Mouse (Mus musculus) neural tube, embryonic 14.5 days (tissue): Measurements from ENCODE around the gene Cdc40. TPM values are rescaled to one million over a fixed set of nuclear protein-coding genes. Genes with fewer than 3 reads are reported as not detected.

Experiments used
- ATAC-seq: fragments of 200-750 bp; cut with Nextera tagmentation; 2 replicates; pipeline ENCODE4 v1.8.0; 2017; ENCODE audit warnings: low read depth, mild to moderate bottlenecking, moderate TSS enrichment, moderate library complexity
- H3K27ac ChIP-seq: fragments of 300-500 bp; sonication (generic); 2 replicates; pipeline ENCODE4 v1.5.1; 2014; ENCODE audit warnings: low read depth, mild to moderate bottlenecking, control low read depth, low read length, moderate library complexity, mixed read lengths
- H3K27me3 ChIP-seq: fragments of 300-500 bp; sonication (generic); 2 replicates; pipeline ENCODE4 v1.6.1; 2014; ENCODE audit warnings: low read length; ENCODE audit not compliant: control insufficient read depth, insufficient read depth
- H3K36me3 ChIP-seq: fragments of 300-500 bp; sonication (generic); 2 replicates; pipeline ENCODE4 v1.6.1; 2014; ENCODE audit warnings: low read length, mixed read lengths; ENCODE audit not compliant: control insufficient read depth, insufficient read depth
- H3K4me1 ChIP-seq: fragments of 300-500 bp; sonication (generic); 2 replicates; pipeline ENCODE4 v1.6.1; 2014; ENCODE audit warnings: low read length; ENCODE audit not compliant: control insufficient read depth, insufficient read depth
- H3K4me2 ChIP-seq: fragments of 300-500 bp; sonication (generic); 2 replicates; pipeline ENCODE4 v1.6.1; 2014; ENCODE audit warnings: mild to moderate bottlenecking, low read depth, low read length, control low read depth
- H3K4me3 ChIP-seq: fragments of 300-500 bp; sonication (generic); 2 replicates; pipeline ENCODE4 v1.5.1; 2014; ENCODE audit warnings: low read depth, low read length, control low read depth, mixed read lengths
- H3K9ac ChIP-seq: fragments of 300-500 bp; sonication (generic); replicated peaks from 2 replicates; pipeline ENCODE4 v1.6.1; 2014; ENCODE audit warnings: low read depth, mild to moderate bottlenecking, control low read depth, low read length, mixed read lengths
- H3K9me3 ChIP-seq: fragments of 300-500 bp; sonication (generic); 2 replicates; pipeline ENCODE4 v1.6.1; 2016; ENCODE audit warnings: low read length; ENCODE audit not compliant: control insufficient read depth
- WGBS: fragments of 180-500 bp; shearing (Covaris S2); extraction: QIAGEN DNeasy Blood & Tissue Kit; methylation state at CpG from one replicate; pipeline ENCODE4 v1.1.7; 2014; 5-methylcytosine and 5-hydroxymethylcytosine counted together
- polyA plus RNA-seq: library from polyadenylated mRNA; unstranded; fragments of >200 nt; fragmentation: Nextera tagmentation; extraction: Ambion mirVana; gene quantifications from 2 replicates; pipeline ENCODE4 v1.2.1, GENCODE M21; 2014

Gene Cdc40
- polyA plus RNA-seq, 1 experiment from 2014 or later, result 26.5 TPM

DNA sequence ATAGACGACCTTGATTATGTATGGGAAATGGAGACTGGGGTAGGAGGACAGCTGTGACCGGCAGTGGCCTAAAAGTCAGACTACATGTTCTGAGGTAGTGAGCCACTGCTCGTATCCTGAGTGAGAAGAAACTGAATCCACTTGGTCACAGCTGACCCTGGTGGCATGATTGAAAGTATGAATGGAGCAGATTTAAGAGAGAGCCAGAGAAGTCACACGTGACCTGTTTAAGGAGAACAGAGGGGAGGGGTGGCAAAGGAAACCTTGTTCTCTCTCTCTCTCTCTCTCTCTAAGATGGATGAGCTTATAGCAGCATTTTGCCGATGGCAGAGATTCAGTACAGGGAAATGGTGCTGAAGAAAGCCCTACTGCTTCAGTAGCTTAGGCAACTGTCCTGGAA, 13.5 kb upstream of the Cdc40 start:
- Histone ChIP-seq H3K4me1 (peaks cover 7% of the 10 kb centered on the region; the same call in 1 of the 2 replicates), H3K36me3 (no peaks in the 10 kb centered on the region), H3K9me3 (no peaks in the 10 kb centered on the region), H3K4me3 (no peak overlapping the region), H3K27ac (no peak overlapping the region), H3K4me2 (no peak overlapping the region), H3K9ac (no peak overlapping the region), H3K27me3 (no peaks in the 10 kb centered on the region)
- 49% methylated on average over 5 of the region's 5 CpGs for WGBS
- ATAC-seq, result peak; percentile 52; the same call in 1 of the 2 replicates

DNA sequence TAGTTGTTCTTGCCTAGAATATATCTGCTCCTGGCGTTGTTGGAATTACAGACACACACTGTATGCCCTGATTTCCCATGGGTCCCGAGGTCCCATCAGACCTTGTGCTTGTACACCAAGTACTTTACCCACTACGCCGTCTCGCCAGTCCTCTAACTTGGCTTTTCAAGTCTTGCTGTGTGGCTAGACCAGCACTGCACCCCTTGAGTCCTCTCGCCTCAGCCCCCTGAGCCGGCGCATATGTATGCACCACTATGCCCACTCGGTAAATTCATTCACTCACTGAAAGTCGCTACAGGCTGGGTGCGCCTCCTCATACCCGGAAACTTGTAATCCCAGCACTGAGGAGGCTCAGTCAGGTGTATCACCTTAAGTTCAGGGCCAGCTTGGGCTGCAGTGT, 12.7 kb upstream of the Cdc40 start:
- Histone ChIP-seq H3K9me3 (no peaks in the 10 kb centered on the region), H3K36me3 (no peaks in the 10 kb centered on the region), H3K27me3 (no peaks in the 10 kb centered on the region), H3K4me3 (no peak overlapping the region), H3K4me2 (no peak overlapping the region), H3K27ac (no peak overlapping the region), H3K4me1 (peaks cover 7% of the 10 kb centered on the region; the same call in 1 of the 2 replicates), H3K9ac (no peak overlapping the region)
- no peak for ATAC-seq
- WGBS, result 92% methylated on average over 12 of the region's 12 CpGs

DNA sequence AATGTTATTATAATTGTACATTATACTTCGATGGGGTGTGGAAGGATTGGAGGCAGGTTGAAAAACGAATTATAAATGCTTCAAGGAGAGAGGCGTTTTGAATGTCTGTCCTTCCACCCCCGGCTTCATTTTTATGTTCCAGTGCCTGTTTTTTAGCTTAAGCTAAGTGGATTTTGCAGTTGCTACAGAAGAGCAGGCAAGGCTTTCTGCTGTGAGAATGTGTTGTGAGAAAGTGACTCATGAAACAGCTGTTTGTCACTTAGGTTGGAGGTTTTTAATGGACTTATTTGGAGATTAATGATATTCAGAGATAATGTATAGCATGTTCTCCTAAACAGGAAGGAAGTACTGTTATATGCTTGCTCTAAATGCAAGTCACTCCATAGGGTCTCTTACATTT, 6.0 kb upstream of the Cdc40 start:
- Histone ChIP-seq H3K4me3 (no peak overlapping the region), H3K36me3 (no peaks in the 10 kb centered on the region), H3K4me2 (no peak overlapping the region), H3K27me3 (no peaks in the 10 kb centered on the region), H3K9ac (no peak overlapping the region), H3K4me1 (0 out of 2 replicates have a peak, but pooled peaks cover 5% of the 10 kb centered on the region), H3K9me3 (no peaks in the 10 kb centered on the region), H3K27ac (no peak overlapping the region)
- 90% methylated on average over 4 of the region's 4 CpGs for WGBS
- ATAC-seq, result no peak

DNA sequence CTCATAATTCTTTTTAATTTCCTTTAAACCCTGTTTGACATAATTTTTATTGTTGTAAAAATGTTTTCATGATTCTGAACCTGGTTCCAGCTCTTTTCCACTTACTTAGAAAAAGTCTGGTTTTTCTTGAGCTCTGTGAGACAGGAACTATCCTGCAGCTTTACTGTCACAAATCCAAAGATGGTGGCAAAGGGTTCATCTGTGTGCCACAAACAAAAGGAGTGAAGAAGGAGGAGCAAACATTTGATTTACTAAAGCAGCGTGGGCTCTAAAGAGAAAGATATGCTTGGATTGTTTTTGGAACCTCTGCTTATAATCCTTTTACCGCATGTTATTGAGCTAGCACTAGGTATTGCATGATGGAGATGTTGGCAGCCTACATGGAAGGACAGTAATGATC, 4.2 kb upstream of the Cdc40 start:
- no peak overlapping the region for H3K4me2 ChIP-seq
- ATAC-seq, result no peak

DNA sequence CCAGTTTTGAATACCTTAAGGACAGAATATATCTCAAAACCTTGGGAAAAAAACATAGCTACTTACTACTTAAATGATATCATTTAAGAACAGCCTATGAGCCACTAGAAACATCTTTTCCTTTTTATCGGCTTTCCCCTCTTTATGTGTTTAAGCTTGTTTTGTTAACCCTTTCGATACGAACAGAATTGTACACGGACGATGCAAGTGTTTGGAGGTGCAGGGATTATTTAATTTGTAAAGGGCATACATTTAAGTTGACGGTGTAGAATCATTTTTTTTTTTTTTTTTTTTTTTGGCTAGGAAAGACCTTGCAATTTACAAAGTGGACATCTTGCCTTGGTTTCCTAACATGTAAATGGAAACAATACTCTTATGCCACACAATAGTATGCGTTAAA, 2.3 kb upstream of the Cdc40 start:
- no peaks in the 10 kb centered on the region for H3K27me3 ChIP-seq
- no peak overlapping the region for H3K27ac ChIP-seq
- H3K36me3 ChIP-seq, result no peaks in the 10 kb centered on the region
- peaks cover 20% of the 10 kb centered on the region; the same call in 1 of the 2 replicates for H3K4me1 ChIP-seq
- H3K4me2 ChIP-seq, result peak overlapping the region; percentile 52
- H3K9me3 ChIP-seq, result no peaks in the 10 kb centered on the region
- 0 out of 2 replicates have a peak overlapping the region, but pooled peaks have one; percentile 32 for H3K9ac ChIP-seq
- peak overlapping the region; percentile 25 for H3K4me3 ChIP-seq
- 60% methylated on average over 7 of the region's 7 CpGs for WGBS
- no peak for ATAC-seq

More for the DNA sequence above, 4.2 kb upstream of the Cdc40 start:
- Histone ChIP-seq H3K4me1 (0 out of 2 replicates have a peak, but pooled peaks cover 5% of the 10 kb centered on the region), H3K9me3 (no peaks in the 10 kb centered on the region), H3K4me3 (no peak overlapping the region), H3K27me3 (no peaks in the 10 kb centered on the region), H3K36me3 (no peaks in the 10 kb centered on the region), H3K27ac (no peak overlapping the region), H3K9ac (no peak overlapping the region)
- 71% methylated on average over 2 of the region's 2 CpGs for WGBS

DNA sequence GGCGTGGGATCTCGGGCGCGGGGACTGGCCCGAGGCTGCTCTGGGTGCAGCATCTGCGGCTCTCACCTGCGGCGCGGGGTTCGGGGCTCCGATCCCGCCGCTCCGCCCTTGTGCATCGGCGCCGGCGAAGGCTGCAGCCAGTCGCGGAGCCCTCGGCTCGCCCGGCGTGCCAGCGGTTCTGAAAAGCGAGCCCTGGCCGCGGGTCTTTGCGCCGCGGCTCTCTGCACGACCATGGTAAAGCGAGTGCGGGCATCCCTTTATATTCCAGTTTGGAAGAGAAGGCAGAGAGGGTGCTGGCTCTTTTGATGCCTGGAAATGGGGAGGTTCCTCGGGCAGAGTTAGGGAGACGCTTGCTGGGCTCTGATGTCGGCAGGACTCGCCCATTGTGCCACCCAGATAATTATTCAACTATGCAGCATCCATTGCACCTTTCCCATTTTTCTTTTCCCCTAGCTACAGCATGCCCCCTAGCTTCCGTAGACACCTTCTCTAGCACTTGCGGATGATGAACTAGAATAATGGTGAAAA, 1.2 kb upstream of the Cdc40 start:
- under 1% methylated on average over 40 of the region's 40 CpGs for WGBS

DNA sequence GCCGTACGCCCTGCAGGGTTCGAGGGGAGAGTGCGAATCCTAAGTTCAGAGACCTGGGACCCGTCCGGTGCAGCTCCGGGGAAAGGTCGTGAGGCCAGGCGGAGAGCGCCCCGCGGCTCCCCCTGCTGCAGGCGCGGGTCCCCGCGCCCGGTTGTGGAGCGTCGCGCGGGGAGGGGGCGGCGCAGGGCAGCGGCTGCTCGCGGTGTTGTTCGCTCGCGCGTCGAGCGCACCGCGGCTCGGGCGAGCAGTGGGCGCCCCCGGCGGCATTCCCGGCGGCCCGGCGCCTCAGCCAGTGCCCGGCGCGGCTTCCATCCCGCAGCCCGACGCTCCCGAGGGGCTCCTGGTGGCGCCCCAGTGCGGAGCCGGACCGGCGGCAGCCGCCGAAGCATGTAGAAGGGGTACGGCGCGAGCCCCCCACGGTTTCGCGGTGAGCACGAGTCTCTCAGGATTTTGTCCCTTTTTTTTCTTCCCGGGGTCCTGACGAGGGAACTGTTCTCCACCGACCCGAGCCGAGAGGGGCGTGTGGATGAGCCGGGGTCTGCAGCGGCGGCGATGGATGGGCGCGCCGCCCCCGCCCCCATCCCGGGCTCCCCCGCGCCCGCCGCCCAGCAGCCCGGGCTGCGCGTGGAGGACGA, 650 bp upstream of the Cdc40 start:
- WGBS, result 0% methylated on average over 78 of the region's 87 CpGs

More for the DNA sequence above, 1.2 kb upstream of the Cdc40 start:
- Histone ChIP-seq H3K4me2 (peak overlapping the region; percentile 50), H3K36me3 (no peaks in the 10 kb centered on the region), H3K4me1 (peaks cover 20% of the 10 kb centered on the region; the same call in 1 of the 2 replicates), H3K4me3 (peak overlapping the region; percentile 93), H3K27ac (peak overlapping the region; percentile 98), H3K9ac (peak overlapping the region; percentile 93), H3K27me3 (no peaks in the 10 kb centered on the region), H3K9me3 (no peaks in the 10 kb centered on the region)
- peak; percentile 19 for ATAC-seq

DNA sequence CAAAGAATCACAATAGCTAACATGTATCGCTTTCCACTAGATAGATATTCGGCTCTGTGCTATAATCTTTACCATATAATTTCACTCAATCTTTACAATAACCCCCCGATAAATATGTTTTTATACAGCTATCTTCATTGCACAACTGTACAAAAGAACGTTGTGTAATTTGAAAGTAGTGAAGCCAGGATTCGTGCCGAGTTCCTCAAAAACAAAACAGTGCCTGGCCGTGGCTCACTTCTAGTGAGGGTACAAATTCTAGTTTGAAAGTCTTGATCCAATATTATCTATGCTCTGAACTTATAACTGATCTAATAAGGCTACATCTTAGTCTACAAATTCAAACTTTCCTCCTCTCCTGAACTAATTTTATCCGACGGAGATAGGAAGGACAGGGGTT, 778 bp downstream of the Cdc40 start:
- 14% methylated on average over 9 of the region's 9 CpGs for WGBS
- no peak for ATAC-seq
- peak overlapping the region; percentile 93 for H3K4me3 ChIP-seq
- H3K9ac ChIP-seq, result peak overlapping the region; percentile 58
- H3K27ac ChIP-seq, result peak overlapping the region; percentile 18; the same call in 1 of the 2 replicates
- H3K9me3 ChIP-seq, result no peaks in the 10 kb centered on the region
- peak overlapping the region; percentile 54 for H3K4me2 ChIP-seq
- H3K27me3 ChIP-seq, result no peaks in the 10 kb centered on the region
- peaks cover 20% of the 10 kb centered on the region; the same call in 1 of the 2 replicates for H3K4me1 ChIP-seq
- no peaks in the 10 kb centered on the region for H3K36me3 ChIP-seq

More for the DNA sequence above, 650 bp upstream of the Cdc40 start:
- ATAC-seq, result peak; percentile 91
- no peaks in the 10 kb centered on the region for H3K36me3 ChIP-seq
- H3K4me1 ChIP-seq, result peaks cover 20% of the 10 kb centered on the region; the same call in 1 of the 2 replicates
- H3K4me3 ChIP-seq, result peak overlapping the region; percentile 93
- peak overlapping the region; percentile 98 for H3K27ac ChIP-seq
- peak overlapping the region; percentile 93 for H3K9ac ChIP-seq
- H3K27me3 ChIP-seq, result no peaks in the 10 kb centered on the region
- peak overlapping the region; percentile 50 for H3K4me2 ChIP-seq
- no peaks in the 10 kb centered on the region for H3K9me3 ChIP-seq

DNA sequence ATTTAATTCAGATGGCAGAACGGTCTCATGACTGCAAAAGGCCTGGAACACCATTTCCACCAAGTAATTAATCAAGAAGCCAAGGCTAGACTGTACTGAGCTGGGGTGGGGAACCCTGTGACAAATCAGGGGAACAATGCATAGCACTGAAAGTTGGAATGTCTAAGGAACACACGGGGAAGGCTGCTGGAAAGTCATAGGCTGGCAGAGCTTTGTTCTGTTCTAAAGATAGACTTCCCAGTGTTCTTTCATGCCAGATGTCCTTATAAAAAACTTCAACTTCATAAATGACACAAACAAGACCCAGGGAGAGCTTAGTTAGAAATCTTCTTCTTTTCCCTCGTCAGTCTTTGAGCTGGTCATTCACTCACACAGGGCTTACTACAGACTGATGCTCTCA, 1.9 kb downstream of the Cdc40 start:
- Histone ChIP-seq H3K4me3 (no peak overlapping the region), H3K9me3 (no peaks in the 10 kb centered on the region), H3K36me3 (no peaks in the 10 kb centered on the region), H3K4me2 (peak overlapping the region; percentile 16; the same call in 1 of the 2 replicates), H3K4me1 (peaks cover 20% of the 10 kb centered on the region; the same call in 1 of the 2 replicates), H3K9ac (no peak overlapping the region), H3K27me3 (no peaks in the 10 kb centered on the region), H3K27ac (no peak overlapping the region)
- ATAC-seq, result no peak
- WGBS, result 52% methylated on average over 3 of the region's 3 CpGs
